In genomic region chr6:77443906-77444305, GRCm38 (mm10) we compare ENCODE assay signal across 24 mouse cellular contexts.
A peak's percentile ranks its signal among the peaks of the same experiment; 100 is the strongest.
DNase-seq lines count a peak whose midpoint lies in the region; ATAC-seq and TF ChIP-seq lines count a peak whose summit lies in the region.
"Had no signal": no experiment of that assay in that cellular context is flagged by ENCODE, and none has a peak within 500 bp of the region (broad histone marks: within the 10 kb centered on the region; RNA-seq: fewer than 3 reads in every experiment).

No protein-coding gene starts in this region.

- peak overlapping the region; percentile 2; the same call in 1 of the 2 replicates for H3K4me3 ChIP-seq in left cerebral cortex, adult 2 months
- no peak overlapping the region for H3K4me3 ChIP-seq in neural tube, embryonic 15.5 days (replicated peaks)
- H3K4me3 ChIP-seq: embryonic facial prominence, embryonic 15.5 days; heart, embryonic 13.5 days; hindbrain, embryonic 15.5 days had no signal

- H3K9me3 ChIP-seq in neural tube, embryonic 15.5 days (replicated peaks), result no peaks in the 10 kb centered on the region
- H3K9me3 ChIP-seq: embryonic facial prominence, embryonic 15.5 days; heart, embryonic 13.5 days; hindbrain, embryonic 15.5 days had no signal

- peak overlapping the region; percentile 41 for H3K27ac ChIP-seq in left cerebral cortex, adult 2 months
- peak overlapping the region; percentile 15; the same call in 1 of the 2 replicates for H3K27ac ChIP-seq in neural tube, embryonic 15.5 days (replicated peaks)
- H3K27ac ChIP-seq: embryonic facial prominence, embryonic 15.5 days; heart, embryonic 13.5 days; hindbrain, embryonic 15.5 days had no signal

- H3K27me3 ChIP-seq in neural tube, embryonic 15.5 days (replicated peaks), result no peaks in the 10 kb centered on the region
- H3K27me3 ChIP-seq: embryonic facial prominence, embryonic 15.5 days; heart, embryonic 13.5 days; hindbrain, embryonic 15.5 days had no signal

- no peak overlapping the region for H3K4me2 ChIP-seq in neural tube, embryonic 15.5 days
- H3K4me2 ChIP-seq: embryonic facial prominence, embryonic 15.5 days; heart, embryonic 13.5 days; hindbrain, embryonic 15.5 days had no signal

- intact Hi-C loops in left cerebral cortex, adult 2 months (cut with DNase I), result loop anchor here (2.0 to 10.0 kb wide), 4 partner anchors 62 to 199 kb away; partner anchors contain the start of gene Lrrtm1

- DNase-seq in brain, adult 2 months (ENCODE audit: low read depth, low spot score), result peak; percentile 88
- DNase-seq in brain, embryonic 14.5 days (ENCODE audit: low read depth), result peak; percentile 7
- DNase-seq in left cerebral cortex, adult 2 months (ENCODE audit: extremely low spot score in 1 of 2, low spot score in 2 of 2), result peak; percentile 37 to 41
- DNase-seq in ovary, adult 18-20 months (ENCODE audit: low spot score), result no peak
- no peak for DNase-seq in lung, postnatal 4 days
- no peak for DNase-seq in cerebellum, postnatal 10 days
- DNase-seq: adrenal gland, adult 8-10 months; cerebellum, adult 11-12 months; cerebellum, postnatal 25 days; gastrocnemius, postnatal 10 days; heart, adult 11 months; heart, postnatal 36 days; kidney, adult 18-20 months; kidney, postnatal 10 days; liver; thymus, postnatal 4 days had no signal

- no peak for TF ChIP-seq POLR2A in brain, embryonic 14.5 days (IDR thresholded peaks at IDR 0.05; ENCODE audit: borderline replicate concordance, extremely low read depth, insufficient read depth, insufficient read length, poor library complexity, severe bottlenecking)

- WGBS in neural tube, embryonic 15.5 days, result 60% methylated on average over 11 of the region's 11 CpGs

- peaks cover 14% of the 10 kb centered on the region for H3K4me1 ChIP-seq in neural tube, embryonic 15.5 days
- H3K4me1 ChIP-seq: embryonic facial prominence, embryonic 15.5 days; heart, embryonic 13.5 days had no signal

- TF ChIP-seq CTCF in brain, embryonic 14.5 days (IDR thresholded peaks at IDR 0.05; ENCODE audit: borderline replicate concordance, extremely low read depth, insufficient read depth, insufficient read length), result no peak
- TF ChIP-seq CTCF in left cerebral cortex, adult 2 months (IDR thresholded peaks at IDR 0.05), result peak; percentile 27

- H3K9ac ChIP-seq in neural tube, embryonic 15.5 days (replicated peaks), result no peak overlapping the region
- H3K9ac ChIP-seq: embryonic facial prominence, embryonic 15.5 days; heart, embryonic 13.5 days; hindbrain, embryonic 15.5 days had no signal

- peak; percentile 45; the same call in 1 of the 2 replicates for ATAC-seq in neural tube, embryonic 15.5 days (ENCODE audit: low FRiP score)
- ATAC-seq in megakaryocyte, adult 5-6 weeks (ENCODE audit: poor library complexity, severe bottlenecking), result no peak
- ATAC-seq: forebrain, embryonic 16.5 days; lung, postnatal 0 days; midbrain, embryonic 16.5 days had no signal

- H3K36me3 ChIP-seq in neural tube, embryonic 15.5 days, result no peaks in the 10 kb centered on the region
- H3K36me3 ChIP-seq: embryonic facial prominence, embryonic 15.5 days; heart, embryonic 13.5 days; hindbrain, embryonic 15.5 days had no signal

Comparison
In these comparisons a context has a peak if more than half of its experiments do, and no peak if none do; other contexts are left out.
1. DNase-seq: peak in brain, adult 2 months (single experiment), brain, embryonic 14.5 days (single experiment) and left cerebral cortex, adult 2 months (2 of 2); none in ovary, adult 18-20 months (single experiment), lung, postnatal 4 days (0 of 2) and cerebellum, postnatal 10 days (0 of 2).